Mouse (Mus musculus): ENCODE results near the gene Fam83e.

The Fam83e gene

DNA sequence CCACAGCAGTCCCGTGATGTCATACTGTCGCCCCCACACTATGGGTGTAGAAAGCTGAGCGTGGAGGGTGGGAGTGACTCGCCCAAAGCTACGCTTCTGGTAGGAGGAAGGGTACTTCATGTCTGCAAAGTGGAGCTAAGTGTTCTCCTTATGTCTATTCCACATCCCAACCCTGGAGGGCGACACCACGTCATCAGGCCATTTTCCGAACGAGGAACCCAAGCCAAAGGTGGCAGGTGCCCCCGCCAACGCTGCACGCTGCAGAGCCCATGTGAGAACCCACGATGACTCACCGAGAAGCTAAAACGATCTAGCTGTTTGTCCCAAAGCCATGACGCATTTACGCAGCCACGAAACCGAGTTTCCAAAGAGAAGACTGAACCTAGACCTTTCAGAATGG is 21.3 kb downstream of the Fam83e start:
- peak; percentile 41 for DNase-seq

DNA sequence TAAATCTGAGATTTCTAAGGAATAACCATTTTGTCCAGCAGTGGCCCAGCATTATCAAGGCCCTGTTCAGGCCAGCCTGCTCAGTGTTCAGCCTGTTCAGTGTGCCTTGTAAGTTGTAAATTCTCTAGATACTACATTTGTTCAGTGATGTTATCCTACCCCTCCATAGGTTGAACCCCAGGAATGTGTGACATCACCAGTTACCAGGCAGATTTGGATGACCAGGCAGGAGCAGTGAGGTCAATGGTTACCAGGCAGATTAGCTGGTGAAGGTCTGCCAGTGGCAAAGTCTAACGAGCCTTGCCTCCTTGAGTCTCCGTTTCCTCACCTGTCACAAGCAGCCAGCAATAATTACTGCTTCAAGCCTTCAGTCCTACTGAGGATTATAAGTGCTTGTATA is 23.4 kb downstream of the Fam83e start:
- DNase-seq, result peak; percentile 68

DNA sequence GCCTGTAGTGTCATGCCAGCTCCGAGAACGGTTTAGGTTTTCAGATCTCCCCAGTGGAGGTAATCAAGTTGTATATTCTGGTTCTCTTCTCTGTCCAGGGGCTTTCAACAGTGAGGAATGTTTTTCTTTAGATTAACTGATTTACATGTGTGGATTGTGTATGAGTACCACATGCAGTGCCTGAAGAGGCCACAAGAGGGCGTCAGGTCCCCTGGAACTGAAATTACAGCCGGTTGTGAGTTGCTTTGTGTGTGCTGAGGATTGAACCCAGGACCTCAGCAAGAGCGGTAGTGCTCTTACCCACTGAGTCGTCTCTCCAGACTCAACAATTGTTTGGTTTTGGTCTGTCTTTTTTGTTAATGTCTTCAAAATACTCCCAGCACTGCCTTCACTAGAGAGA is 25.5 kb downstream of the Fam83e start:
- no peak for DNase-seq

DNA sequence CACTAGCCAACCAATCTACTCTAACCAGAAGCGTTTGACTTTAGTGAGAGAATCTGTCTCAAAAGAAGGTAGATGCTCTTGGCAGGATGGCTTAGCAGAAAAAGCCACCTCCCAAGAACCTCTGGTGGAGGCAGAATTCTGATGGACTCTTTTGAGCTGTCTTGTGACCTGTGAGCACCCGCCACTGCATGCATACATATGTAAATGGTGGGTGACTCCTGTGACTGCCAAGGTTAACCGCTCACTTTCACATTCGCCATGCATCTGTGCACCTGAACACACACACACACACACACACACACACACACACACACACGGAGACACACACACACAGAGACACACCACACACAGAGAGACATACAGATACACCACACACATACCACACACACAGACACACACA is 26.4 kb downstream of the Fam83e start:
- no peak for DNase-seq

DNA sequence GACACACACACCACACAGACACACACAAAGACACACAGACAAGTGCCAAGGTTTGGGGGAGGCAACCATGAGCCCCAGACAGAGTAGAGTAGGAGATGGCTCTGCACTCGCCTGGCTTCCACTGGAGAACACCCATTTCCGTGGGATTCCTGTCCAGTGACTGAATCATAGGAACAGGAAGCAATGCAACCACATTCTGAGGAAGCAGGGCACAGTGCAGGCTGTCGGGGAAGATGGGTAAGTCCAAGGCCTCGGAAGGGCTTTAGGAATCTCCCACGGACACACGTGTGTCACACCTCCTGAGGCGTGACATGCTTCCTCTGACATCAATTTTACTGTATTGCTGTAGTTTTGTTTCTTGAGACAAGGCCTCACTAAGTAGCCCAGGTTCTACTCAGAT is 27.1 kb downstream of the Fam83e start:
- DNase-seq, result no peak

DNA sequence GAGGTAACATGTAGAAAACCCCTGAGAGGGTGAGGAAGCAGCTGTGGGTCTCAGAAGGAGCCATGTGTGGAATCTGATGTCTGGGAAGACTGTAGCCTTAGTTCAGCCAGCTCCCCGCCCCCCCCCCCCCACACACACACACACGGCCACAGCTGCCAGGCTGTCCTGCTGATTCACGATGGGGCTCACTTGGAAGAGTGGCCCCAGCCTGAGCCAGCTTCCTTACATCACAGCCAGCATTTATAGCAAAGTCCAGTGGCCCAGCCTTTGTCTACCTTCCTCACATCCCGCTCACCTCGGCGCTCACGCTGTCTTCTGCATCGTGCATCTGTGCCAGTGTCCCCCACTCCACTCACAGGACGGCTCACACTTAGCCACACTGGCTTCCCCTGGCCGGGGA is 28.4 kb downstream of the Fam83e start:
- no peak for DNase-seq

DNA sequence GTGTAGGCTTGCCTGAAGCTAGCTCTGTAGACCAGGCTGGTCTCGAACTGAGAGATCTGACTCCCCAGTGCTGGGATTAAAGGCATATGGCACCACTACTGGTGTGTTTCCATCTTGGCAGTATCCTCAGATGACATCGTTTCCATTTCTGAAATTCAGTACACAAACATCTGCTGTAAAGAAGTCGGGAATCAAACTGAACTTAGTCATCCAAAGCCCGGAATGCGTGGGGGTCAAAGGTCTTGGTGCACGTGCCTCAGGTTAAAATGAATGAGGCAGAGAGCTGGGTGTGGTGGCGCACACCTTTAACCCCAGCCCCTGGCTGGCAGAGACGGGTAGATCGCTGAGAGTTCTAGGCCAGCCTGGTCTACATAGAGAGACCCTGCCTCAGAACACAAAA is 29.1 kb downstream of the Fam83e start:
- no peak for DNase-seq

DNA sequence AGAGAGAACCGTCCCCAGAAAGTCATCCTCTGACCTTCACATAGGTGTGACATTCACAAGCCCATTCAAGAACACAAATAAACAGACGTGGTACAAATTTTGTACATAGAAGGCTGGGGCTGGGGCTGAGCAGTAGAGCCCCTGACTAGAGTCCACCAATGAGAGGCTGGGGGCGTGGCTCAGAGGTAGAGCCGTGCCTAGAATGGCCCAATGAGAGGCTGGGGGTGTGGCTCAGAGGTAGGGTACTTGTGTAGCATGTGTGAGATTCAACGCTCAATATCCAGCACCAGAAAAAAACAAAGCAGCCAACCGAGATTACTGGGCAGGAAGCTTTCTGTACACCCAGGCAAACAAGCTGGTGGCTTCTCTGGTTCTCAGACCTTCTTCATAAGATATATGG is 34.7 kb downstream of the Fam83e start:
- DNase-seq, result no peak

DNA sequence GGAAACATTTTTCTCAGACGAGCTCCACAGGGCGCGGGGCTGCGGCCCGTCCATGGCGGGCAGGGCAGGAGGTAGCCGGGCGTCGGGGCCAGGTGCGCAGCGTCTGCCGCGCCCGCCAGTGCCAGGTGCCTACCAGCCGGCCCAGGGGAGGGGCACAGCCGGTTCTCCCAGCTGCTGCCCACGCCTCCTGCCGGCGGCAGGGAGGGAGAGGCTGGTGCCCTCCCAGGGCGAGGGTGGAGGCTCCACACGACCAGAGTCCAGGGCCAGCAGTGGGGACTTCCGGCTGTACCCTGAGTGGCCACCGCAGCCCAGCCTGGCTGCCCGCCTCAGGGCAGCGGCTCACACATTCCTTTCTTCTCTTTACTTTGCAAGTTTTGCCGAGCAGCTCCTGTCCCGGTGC is 38.4 kb downstream of the Fam83e start:
- DNase-seq, result no peak

DNA sequence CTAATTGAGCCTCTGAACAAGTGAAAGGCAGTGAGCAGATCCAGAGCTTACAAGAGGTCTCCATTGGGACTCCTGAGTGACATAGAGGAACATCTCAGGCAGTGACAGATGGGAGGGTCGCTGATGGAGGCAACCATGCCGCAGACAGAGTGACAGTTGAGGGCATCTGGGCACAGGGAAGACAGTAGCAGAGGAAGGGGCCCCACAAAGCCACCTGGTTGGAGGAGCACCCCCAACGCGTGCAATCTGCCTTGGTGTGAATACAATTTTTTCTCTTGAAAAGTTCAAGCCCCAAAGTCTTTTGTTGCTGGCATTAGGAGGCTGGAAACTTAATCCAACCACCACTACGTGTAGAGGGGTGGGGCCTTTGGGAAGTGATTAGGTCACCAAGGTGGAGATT is 39.1 kb downstream of the Fam83e start:
- no peak for DNase-seq

DNA sequence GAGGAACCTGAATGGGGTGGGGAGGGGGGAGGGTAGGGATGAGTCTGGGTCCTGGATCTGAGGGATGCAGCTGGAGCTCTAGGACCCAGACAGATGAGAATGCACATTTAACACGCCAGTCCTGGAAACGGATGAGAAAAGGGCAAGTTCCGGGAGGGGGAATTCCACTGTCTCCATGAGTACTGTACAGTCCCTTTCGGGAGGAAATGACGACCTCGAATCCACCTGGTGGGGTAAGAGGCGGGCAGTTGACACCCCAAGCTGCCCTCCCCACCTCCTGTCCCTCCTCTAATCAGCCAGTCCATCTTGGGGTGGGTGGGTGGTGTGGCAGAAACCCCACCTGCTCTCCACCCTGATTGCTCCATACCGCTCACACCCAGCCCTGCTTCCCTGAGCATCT is 45.0 kb downstream of the Fam83e start:
- no peak for DNase-seq

DNA sequence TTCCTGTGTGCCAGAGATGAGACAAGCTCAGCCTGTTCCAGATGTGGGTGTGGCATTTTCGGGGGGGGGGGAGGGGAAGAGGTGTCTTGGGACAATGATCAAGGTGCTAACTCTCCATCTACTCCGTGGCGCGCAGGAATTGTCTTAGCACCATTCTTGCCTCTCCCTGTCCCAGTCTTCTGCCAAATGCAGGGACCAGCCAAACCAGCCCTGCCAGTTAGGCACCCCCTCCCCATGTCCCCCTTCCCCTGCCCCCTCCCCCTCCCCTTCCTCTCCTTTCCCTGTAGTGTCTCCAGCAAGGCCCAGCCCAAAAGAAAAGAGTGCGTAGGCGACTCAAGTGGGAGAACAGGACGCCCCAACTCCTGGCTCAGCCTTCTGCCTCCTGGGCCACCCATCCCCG is 45.8 kb downstream of the Fam83e start:
- DNase-seq, result no peak

DNA sequence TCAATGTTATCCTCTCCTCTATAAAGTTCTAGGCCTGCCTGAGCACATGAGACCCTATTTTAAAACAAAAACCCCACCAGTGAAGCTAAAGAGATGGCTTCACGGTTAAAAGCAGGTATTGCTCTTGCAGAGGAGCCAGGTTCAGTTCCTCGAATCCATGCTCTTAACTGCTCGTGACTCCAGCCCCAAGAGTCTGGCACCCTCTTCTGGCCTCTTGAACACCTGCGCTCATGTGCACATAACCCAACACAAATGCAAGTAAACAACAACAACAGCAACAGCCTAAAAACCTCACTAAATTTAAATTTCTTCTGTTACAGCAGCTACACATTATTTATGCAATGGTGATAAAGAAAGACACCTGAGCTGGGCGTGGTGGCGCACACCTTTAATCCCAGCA is 46.5 kb downstream of the Fam83e start:
- no peak for DNase-seq

DNA sequence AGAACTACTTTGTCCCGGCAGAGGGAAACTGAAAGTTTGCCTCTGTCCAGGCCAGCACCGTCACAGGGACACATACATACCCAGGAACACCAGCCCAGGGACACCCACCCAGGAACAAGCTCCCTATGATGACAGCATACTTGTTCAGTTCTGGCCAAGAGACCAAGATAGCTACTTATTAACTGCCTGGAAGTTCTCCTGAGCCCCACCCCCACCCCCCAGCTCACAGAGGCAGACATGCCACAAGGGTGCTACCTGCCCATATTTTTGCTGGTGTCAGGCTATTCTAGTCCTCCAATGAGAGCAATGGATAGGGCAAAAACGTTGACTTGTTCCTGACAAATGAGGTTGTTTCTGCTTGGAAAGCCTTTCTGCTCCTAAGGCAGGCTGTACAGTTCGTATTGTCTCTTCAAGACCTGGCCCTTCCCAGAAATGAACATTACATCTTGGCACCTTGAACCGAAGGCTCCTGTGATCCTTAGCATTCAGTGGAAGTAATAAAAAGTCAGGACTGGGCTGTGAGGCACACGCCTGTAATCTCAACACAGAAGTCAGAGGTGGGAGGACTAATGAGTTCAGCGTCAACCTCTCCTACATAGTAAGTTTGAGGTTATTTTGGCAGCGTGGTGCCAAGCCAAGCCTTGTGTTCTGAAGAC is 49.5 kb downstream of the Fam83e start:
- no peak for DNase-seq

DNA sequence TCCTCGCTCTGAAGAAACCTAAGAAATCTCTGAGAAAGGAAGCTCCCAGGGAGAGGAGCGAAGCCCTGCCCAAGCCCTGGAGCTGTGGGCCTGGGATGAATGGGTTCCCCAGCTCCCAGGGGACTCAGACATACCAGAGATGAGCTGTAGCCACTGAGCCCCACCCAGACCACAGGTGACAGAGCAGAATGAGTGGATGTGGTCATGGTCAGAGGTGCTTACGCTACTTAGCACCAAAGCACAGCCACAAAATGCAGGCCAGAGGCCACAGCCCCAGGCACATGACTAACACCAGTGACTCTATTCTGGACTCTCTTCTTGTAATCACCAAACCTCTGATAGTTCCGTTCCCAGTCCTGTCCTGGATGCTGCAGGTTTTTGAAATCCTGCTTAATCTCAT is 50.1 kb downstream of the Fam83e start:
- DNase-seq, result no peak

DNA sequence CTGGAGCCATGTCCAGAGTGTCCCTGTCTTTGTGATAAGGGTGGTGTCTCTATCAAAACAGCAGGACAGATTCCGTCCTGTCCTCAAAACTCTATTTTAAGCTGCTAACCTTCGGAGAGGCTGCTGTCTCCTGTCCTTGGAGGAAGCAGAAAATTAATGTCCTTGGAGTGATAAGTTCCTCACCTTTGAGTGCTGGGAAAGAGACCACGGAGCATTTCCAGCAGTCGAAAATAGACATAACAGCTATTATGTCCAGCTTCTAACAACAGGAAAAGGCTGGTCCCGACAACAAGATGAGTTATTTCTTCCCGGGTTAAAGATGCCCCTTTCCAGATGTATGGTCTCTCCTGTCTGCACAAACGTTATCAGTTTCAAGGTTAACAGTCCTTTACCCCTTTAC is 54.2 kb downstream of the Fam83e start:
- no peak for DNase-seq

Data from cerebellum, adult 8-10 months (tissue).